Mouse (Mus musculus): ENCODE results near the gene Zfp82. TPM values are rescaled to one million over a fixed set of nuclear protein-coding genes. Genes with fewer than 3 reads are reported as not detected.

Gene Zfp82
- total RNA-seq, 2 experiments from 2014 or later, result 0.98 to 1.1 TPM

- intact Hi-C loops (cut with DNase I), result no loop called here
- peak; percentile 92 to 94 for DNase-seq
Observed at GRCm38 (mm10) chr7:30050882-30051548, 21.7 kb downstream of the Zfp82 start, which contains the start of gene Zfp14. Zfp14 (minus strand) TSS chr7:30051380.

- no peak for DNase-seq
- intact Hi-C loops (cut with DNase I), result no loop called here
Observed at GRCm38 (mm10) chr7:30048126-30048525, 24.6 kb downstream of the Zfp82 start.

- intact Hi-C loops (cut with DNase I), result no loop called here
Observed at GRCm38 (mm10) chr7:30044354-30044753, 28.3 kb downstream of the Zfp82 start.

GRCm38 (mm10) chr7:30034331-30034730 is 38.4 kb downstream of the Zfp82 start:
- no peak for DNase-seq
- intact Hi-C loops (cut with DNase I), result no loop called here

More at GRCm38 (mm10) chr7:30044354-30044753, 28.3 kb downstream of the Zfp82 start:
- no peak for DNase-seq

- intact Hi-C loops (cut with DNase I), result no loop called here
- DNase-seq, result no peak
Observed at GRCm38 (mm10) chr7:30031379-30031778, 41.3 kb downstream of the Zfp82 start.

- DNase-seq, result no peak
- intact Hi-C loops (cut with DNase I), result no loop called here
Observed at GRCm38 (mm10) chr7:30030677-30031076, 42.0 kb downstream of the Zfp82 start.

GRCm38 (mm10) chr7:30028572-30028971 is 44.1 kb downstream of the Zfp82 start:
- no peak for DNase-seq
- intact Hi-C loops (cut with DNase I), result loop anchor here (5.0 kb wide), 1 partner anchor 179 kb away; no protein-coding TSS in a partner anchor

GRCm38 (mm10) chr7:30027331-30027730 is 45.4 kb downstream of the Zfp82 start:
- intact Hi-C loops (cut with DNase I), result loop anchor here (5.0 kb wide), 1 partner anchor 180 kb away; no protein-coding TSS in a partner anchor
- no peak for DNase-seq

GRCm38 (mm10) chr7:30025358-30025757 is 47.3 kb downstream of the Zfp82 start:
- intact Hi-C loops (cut with DNase I), result loop anchor here (5.0 kb wide), 1 partner anchor 182 kb away; no protein-coding TSS in a partner anchor
- DNase-seq, result no peak

- peak in 1 of 2 experiments; percentile 20 for DNase-seq
- intact Hi-C loops (cut with DNase I), result no loop called here
Observed at GRCm38 (mm10) chr7:30023800-30024199, 48.9 kb downstream of the Zfp82 start.

GRCm38 (mm10) chr7:30023324-30023723 is 49.4 kb downstream of the Zfp82 start:
- DNase-seq, result no peak
- intact Hi-C loops (cut with DNase I), result no loop called here

GRCm38 (mm10) chr7:30019543-30019942 is 53.2 kb downstream of the Zfp82 start:
- DNase-seq, result no peak
- intact Hi-C loops (cut with DNase I), result no loop called here

GRCm38 (mm10) chr7:30017226-30017625 is 55.5 kb downstream of the Zfp82 start:
- intact Hi-C loops (cut with DNase I), result no loop called here
- DNase-seq, result no peak

- peak; percentile 62 to 73 for DNase-seq
- intact Hi-C loops (cut with DNase I), result loop anchor here (2.0 to 5.0 kb wide), 2 partner anchors 78 to 204 kb away; partner anchors contain the start of genes Gm26920 and Zfp566
Observed at GRCm38 (mm10) chr7:30012956-30013363, 59.7 kb downstream of the Zfp82 start.

GRCm38 (mm10) chr7:30010551-30011195 is 62.0 kb downstream of the Zfp82 start:
- intact Hi-C loops (cut with DNase I), result loop anchor here (5.0 kb wide), 1 partner anchor 207 kb away; no protein-coding TSS in a partner anchor
- DNase-seq, result no peak

- intact Hi-C loops (cut with DNase I), result loop anchor here (5.0 kb wide), 1 partner anchor 208 kb away; no protein-coding TSS in a partner anchor
- peak; percentile 79 to 83 for DNase-seq
Observed at GRCm38 (mm10) chr7:30009321-30010085, 63.2 kb downstream of the Zfp82 start.

- intact Hi-C loops (cut with DNase I), result no loop called here
- DNase-seq, result no peak
Observed at GRCm38 (mm10) chr7:30008020-30008690, 64.5 kb downstream of the Zfp82 start.

- intact Hi-C loops (cut with DNase I), result no loop called here
- no peak for DNase-seq
Observed at GRCm38 (mm10) chr7:30007601-30008000, 65.1 kb downstream of the Zfp82 start.

Data from heart, postnatal 10 days (tissue).